Mouse (Mus musculus): ENCODE data around the gene Gtf3a.

The Gtf3a gene

GRCm38 (mm10) chr5:146937541-146938503 is 10.6 kb upstream of the Gtf3a start:
- DNase-seq (ENCODE audit: extremely low spot score, low spot score): no peak

- DNase-seq (ENCODE audit: extremely low spot score, low spot score): no peak
Measured at GRCm38 (mm10) chr5:146939109-146939796, 9.2 kb upstream of the Gtf3a start.

- no peak for DNase-seq (ENCODE audit: extremely low spot score, low spot score)
Measured at GRCm38 (mm10) chr5:146940219-146940618, 8.2 kb upstream of the Gtf3a start.

DNA sequence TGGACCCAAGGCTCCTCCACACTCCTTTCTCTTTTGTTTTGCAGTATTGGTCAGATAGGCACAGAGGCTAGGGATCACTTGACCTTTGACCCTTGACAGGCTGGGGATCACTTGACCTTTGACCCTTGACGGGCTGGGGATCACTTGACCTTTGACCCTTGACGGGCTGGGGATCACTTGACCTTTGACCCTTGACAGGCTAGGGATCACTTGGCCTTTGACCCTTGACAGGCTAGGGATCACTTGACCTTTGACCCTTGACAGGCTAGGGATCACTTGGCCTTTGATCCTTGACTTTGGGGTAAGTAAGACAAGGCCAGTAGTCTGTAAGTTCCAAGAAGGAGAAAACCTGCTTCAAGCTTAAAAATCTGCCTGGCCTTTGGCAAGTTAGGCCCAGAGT is 6.5 kb upstream of the Gtf3a start:
- peak; percentile 21 for DNase-seq (ENCODE audit: extremely low spot score, low spot score)

GRCm38 (mm10) chr5:146942965-146943364 is 5.5 kb upstream of the Gtf3a start:
- DNase-seq (ENCODE audit: extremely low spot score, low spot score): no peak

GRCm38 (mm10) chr5:146944568-146944967 is 3.9 kb upstream of the Gtf3a start:
- DNase-seq (ENCODE audit: extremely low spot score, low spot score): no peak

GRCm38 (mm10) chr5:146946682-146947081 is 1.8 kb upstream of the Gtf3a start:
- no peak for DNase-seq (ENCODE audit: extremely low spot score, low spot score)

- DNase-seq (ENCODE audit: extremely low spot score, low spot score): no peak
Measured at GRCm38 (mm10) chr5:146947497-146947896, 960 bp upstream of the Gtf3a start.

- DNase-seq (ENCODE audit: extremely low spot score, low spot score): no peak
Measured at GRCm38 (mm10) chr5:146948041-146948507, 383 bp upstream of the Gtf3a start.

DNA sequence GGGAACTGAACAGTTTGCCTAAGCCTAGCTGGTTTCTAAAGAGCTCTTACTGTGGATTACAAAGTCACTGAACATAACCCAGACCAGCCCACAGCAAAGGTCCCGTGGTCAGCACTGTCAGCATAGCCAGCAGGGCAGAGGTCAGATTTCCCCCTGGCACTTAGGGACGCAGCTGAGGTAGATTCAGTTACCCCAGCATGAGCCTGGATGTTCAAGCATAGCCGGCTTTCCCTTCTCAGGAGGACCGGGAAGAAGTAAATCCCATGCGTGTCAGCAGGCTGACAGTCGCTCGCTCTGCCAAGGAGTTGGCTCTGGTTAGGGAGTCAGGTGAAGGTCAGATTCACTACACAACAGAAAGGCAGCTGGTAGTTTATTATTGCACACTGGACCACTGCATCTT is 6.1 kb downstream of the Gtf3a start:
- DNase-seq (ENCODE audit: extremely low spot score, low spot score): no peak

DNA sequence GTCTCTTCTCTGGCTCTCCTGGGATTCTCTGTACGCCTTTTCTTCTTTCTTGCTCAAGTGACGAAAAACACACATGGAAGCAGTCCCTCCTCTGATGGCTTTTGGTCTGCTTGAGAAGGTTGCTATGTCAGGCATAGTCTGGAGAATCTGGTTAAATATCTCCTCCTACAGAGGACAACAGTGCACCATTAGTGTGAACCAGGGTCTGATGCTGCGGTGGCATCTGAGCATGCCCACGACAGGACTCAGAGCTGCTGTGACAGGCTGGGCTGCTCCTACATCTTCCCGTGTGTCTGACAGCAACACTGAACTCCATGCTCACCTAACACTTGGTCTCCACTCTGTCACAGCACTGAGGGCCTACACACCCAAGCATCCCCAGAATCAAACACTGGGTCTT is 7.2 kb downstream of the Gtf3a start:
- DNase-seq (ENCODE audit: extremely low spot score, low spot score): no peak

DNA sequence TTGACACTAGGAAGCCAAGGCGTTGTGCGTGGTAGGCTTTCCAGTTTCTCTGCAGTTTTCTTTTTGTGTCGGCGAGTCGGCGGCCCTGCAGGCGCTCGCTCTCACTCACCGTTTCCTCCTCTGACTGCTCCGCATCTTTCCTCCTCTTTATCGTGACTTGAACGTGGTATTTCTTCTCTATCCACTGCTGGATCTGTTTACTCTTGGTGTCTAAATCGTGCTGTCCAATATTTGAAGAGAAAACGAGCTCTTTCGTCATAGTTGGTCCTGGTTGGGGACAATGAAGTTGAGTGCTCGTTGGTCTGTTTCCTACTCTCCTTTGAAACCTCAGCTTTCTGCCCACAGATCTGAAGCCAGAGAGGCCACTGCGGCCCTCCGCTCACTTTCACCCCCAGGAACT is 8.2 kb downstream of the Gtf3a start:
- DNase-seq (ENCODE audit: extremely low spot score, low spot score): no peak

DNA sequence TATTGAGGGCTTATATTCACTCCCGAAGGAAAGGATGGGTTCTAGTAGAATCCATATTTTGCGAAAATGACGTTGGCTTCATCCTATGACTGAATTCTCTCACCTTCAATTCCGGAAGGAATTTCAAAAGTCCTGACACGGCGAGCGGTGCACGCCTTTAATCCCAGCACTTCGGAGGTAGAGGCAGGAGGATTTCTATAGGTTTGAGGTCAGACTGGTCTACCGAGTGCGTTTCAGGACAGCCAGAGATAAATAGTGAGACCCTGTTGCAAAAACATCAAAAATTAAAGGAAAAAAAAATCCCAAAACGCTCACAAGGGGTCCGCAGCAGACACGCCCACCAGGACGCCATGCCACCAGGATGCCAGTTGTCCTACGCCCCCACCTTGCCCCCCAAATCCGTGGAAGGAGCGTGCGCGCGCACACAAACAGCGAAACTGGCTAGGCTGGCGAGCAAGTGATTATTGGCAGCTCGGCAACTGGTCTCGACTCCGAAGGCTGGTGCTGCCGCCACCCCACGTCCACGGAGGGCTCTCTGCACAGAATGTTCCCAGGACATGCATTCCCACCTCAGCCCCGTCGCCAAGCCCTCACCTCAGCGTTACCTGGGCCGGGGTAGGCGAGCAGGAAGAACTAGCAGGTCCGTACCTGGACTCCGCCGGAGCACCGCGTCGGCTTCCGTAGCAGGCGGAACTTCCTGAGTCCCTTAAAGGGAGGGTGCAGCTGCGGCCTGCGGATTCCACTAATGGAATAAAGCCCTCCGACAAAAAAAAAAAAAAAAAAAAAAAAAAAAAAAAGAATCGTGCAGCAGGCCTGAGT is 14.9 kb downstream of the Gtf3a start, which contains the start of gene Mtif3:
Gene Mtif3 (minus strand): TSS at position 683 of the 819 bp plus-strand sequence.
- DNase-seq (ENCODE audit: extremely low spot score, low spot score): peak; percentile 88

DNA sequence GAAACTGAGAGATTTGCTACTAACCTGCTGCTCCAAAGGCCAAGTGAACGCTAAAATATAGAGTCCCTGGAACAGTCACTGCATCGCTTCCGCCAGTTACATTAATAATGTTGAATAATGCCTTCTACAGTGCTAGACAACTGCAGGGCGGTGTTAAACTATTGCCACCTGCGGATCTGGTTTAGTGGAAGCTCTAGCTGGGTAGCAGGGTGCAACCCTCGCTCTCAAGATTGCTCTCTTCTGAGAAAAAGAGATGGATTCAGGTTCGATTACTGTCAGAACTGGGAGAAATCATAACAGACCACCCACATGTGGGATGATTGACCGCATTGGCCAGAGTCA is 15.5 kb downstream of the Gtf3a start:
- DNase-seq (ENCODE audit: extremely low spot score, low spot score): peak; percentile 29

DNA sequence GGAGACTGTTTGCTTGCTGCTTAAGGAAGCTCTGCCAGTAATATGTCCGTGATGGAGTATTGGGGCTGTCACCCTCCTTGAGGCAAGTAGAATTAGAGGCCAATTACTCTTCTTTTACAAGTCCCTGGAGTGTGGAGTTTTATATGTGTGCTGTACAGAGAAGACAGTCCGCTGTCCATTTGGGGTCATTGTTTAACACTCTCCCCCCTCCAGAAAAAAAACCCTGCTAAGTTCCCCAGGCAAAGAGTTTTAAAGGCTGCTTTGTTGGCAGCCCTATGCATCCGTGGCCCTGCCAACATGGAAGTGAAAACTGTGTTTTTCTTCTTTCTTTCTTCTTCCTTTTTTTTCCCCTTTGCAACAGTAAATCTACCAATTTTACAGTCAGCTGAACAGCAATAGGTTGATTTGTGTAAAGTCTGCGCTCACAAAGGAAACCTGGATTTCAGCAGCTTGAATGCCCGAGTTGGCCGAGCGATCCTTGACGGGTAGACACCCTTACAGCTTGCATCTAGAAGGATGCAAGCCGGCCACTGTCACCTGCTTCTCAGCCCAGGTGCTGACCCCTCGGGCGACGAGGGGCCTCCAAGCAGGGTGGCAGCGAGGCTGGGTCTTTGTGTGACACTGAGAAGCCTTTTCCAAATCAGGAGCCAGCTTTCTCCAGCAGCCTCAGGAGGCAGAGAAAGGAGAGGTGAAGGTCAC is 20.4 kb downstream of the Gtf3a start:
- peak; percentile 19 for DNase-seq (ENCODE audit: extremely low spot score, low spot score)

DNA sequence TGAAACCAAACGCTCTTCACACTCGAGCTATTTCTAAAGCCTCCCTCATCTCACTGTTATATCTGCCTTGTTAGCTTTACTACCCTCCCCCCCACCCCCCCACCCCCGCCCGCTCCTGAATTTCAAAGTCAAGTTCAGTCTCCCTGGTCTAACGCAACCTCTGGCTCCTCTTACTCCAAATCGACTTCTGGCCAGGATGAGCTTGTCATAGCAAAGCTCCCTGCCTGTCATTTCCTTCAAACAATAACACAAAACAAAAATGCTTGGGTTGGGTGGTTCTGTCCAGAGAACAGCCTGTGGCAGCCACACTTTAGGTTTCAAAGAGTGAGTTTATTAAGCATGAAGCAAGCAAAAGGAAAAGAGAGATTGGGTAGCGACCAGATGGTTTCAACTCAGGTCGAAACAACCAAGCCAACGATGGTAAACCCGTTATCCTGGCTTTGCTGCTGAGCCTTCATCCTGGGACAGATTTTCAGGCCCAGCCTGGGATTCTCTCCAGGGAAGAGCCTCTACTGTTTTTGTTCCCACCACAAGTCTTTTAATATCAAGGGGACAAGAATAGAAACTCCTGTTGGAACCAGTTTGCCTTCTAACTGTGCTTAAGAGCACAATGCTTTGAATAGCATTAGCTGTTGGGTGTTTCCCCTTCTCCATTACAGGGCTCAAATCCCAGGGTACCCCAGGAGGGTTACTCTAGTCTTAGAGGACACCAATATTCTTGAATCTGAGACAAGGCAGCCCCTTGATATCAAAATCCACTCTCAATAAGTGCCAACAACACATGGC is 23.5 kb downstream of the Gtf3a start:
- no peak for DNase-seq (ENCODE audit: extremely low spot score, low spot score)

DNA sequence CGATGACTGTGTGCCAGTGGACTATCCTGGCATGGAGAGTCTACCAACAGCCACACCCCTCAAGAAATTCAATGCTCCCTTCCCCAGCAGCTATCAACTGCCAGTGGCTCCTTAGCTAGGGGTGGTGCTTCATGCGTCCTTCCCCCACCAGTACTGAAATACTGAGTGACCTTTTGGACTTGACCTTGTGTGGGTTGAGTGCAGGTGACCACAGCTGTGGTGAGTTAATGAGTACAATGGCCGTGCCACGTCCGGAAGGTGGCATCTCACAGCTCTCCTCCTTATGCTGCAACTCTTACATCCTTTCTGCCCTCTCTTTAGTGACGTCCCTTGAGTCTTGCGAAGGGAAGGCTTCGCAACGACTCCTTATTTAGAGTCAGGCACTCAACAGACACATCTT is 24.9 kb downstream of the Gtf3a start:
- no peak for DNase-seq (ENCODE audit: extremely low spot score, low spot score)

DNA sequence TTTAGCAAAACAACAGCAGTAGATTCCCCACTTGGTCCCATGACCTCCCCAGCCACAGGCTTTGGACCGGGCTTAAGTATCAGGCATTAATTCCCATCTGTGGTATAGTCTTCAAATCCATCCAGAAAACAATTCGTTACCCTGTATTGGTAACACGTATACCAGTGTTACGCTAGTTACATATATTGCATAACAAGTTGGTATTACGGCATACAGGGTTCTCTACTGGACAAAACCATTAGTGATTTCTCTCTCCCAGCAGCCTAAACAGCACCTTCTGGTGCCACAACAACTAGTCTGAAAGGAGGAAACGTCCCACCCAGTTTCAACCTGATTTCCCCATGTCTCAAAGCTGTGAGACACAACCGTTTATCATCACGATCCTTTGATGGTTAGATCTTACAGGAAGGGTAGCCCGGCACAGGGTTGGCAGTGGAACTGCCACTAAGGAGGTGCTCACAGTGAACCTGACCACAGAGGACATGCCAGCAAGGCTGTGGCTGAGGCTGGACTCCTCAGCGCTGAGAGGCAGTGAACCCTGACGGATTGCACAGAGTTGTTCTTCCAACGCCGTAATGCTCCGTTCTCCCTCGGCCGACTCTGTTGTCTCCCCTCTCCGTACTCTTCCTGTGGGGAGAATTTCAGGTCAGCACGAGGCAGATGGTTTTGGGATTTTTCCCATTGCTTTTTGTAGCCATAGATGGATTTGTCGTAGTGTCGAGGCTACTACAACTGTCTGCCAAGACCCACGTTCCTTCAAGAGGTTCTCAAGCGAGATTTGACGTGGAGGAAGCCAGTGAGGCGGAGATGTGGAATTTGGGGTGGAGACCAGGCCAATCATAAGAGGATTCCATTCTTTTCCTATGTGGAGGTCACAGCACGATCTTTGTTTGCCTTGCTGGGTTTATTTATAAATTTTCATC is 25.7 kb downstream of the Gtf3a start:
- DNase-seq (ENCODE audit: extremely low spot score, low spot score): no peak

DNA sequence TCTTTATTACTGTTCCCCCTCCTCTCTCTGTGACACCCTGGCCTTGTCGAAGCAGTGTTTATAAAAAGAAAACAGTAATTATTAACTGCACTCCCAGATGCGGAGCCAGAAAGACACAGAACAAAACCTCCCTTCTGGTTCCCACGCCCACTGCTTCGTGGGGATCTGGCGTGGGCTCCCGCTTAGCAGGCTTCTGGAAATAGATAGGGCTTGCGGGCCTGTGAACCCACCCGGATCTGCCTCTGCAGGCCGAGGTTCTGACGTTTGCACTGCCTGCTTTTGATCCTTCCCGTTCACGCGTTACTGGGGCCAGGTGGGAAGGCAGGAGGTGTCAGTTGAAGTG is 26.3 kb downstream of the Gtf3a start:
- no peak for DNase-seq (ENCODE audit: extremely low spot score, low spot score)

Data from neural tube, embryonic 10.5 days (tissue).